Mouse (Mus musculus): Measurements from ENCODE around the gene Dnah7a.
"Not testable (repeated sequence)": the region's sequence is repeated elsewhere in the genome, so short reads cannot be mapped to it uniquely, and the experiment has no call there.

DNA sequence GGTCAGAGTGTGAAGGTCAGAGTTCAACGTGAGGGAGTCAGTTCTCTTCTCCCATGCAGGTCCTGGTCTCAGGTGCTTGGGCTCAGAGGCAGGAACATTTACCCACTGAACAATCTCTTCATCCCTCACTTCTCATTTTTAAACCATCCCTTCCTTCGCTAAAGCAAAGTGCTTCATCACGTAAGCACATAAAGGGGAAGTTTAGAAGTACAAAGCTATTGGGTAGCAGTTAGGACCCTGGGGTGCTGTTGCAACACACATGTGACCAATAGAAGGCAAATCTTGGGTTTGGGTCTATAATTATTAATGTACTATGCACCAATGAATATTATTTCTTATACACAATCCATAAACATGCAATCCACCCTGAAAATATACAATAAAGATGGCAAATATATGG is 148.7 kb downstream of the Dnah7a start:
- TF ChIP-seq POLR2A (IDR thresholded peaks at IDR 0.05; ENCODE audit: borderline replicate concordance, extremely low read depth, low read depth, low read length); CTCF (IDR thresholded peaks at IDR 0.05; ENCODE audit: insufficient read depth, low read length): not testable (repeated sequence)
